Mouse (Mus musculus) forebrain, postnatal 0 days (tissue): ENCODE data around the gene Fabp6. TPM values are rescaled to one million over a fixed set of nuclear protein-coding genes. Genes with fewer than 3 reads are reported as not detected.

ENCODE experiments used
- ATAC-seq: fragments of 200-750 bp; cut with Nextera tagmentation; 2 replicates; pipeline ENCODE4 v1.8.0; 2017; ENCODE audit warnings: mild to moderate bottlenecking, moderate library complexity
- DNase-seq: peaks from one replicate; pipeline ENCODE4 v3.0.0-alpha.2; 2015
- H3K27ac ChIP-seq: fragments of 300-500 bp; sonication (generic); 2 replicates; pipeline ENCODE4 v1.5.1; 2014; ENCODE audit warnings: low read depth, mild to moderate bottlenecking, antibody characterized with exemption, low read length, moderate library complexity, mixed read lengths
- H3K27me3 ChIP-seq: fragments of 300-500 bp; sonication (generic); 2 replicates; pipeline ENCODE4 v1.6.1; 2014; ENCODE audit warnings: mild to moderate bottlenecking, low read length, mixed read lengths; ENCODE audit not compliant: insufficient read depth
- H3K36me3 ChIP-seq: fragments of 300-500 bp; sonication (generic); 2 replicates; pipeline ENCODE4 v1.6.1; 2014; ENCODE audit warnings: mild to moderate bottlenecking, moderate library complexity; ENCODE audit not compliant: insufficient read depth
- H3K4me1 ChIP-seq: fragments of 300-500 bp; sonication (generic); 2 replicates; pipeline ENCODE4 v1.6.1; 2014; ENCODE audit warnings: antibody characterized with exemption; ENCODE audit not compliant: insufficient read depth
- H3K4me2 ChIP-seq: fragments of 300-500 bp; sonication (generic); 2 replicates; pipeline ENCODE4 v1.6.1; 2014; ENCODE audit warnings: low read depth, mild to moderate bottlenecking, moderate library complexity
- H3K4me3 ChIP-seq: fragments of 300-500 bp; sonication (generic); 2 replicates; pipeline ENCODE4 v1.5.1; 2014; ENCODE audit warnings: low read depth, low read length, mixed read lengths
- H3K9ac ChIP-seq: fragments of 300-500 bp; sonication (generic); 2 replicates; pipeline ENCODE4 v1.6.1; 2014; ENCODE audit warnings: mild to moderate bottlenecking
- H3K9me3 ChIP-seq: fragments of 300-500 bp; sonication (generic); 2 replicates; pipeline ENCODE4 v1.6.1; 2016; ENCODE audit warnings: low read length
- CTCF ChIP-seq: sonication (generic); IDR thresholded peaks from 2 replicates; pipeline ENCODE4 v1.5.1; 2016; ENCODE audit warnings: antibody characterized with exemption, control low read depth, low read depth
- WGBS: fragments of 180-500 bp; shearing (Covaris S2); extraction: QIAGEN DNeasy Blood & Tissue Kit; methylation state at CpG from one replicate; pipeline ENCODE4 v1.1.7; 2014; 5-methylcytosine and 5-hydroxymethylcytosine counted together
- polyA plus RNA-seq: library from polyadenylated mRNA; unstranded; fragments of >200 nt; fragmentation: Nextera tagmentation; extraction: Ambion mirVana; gene quantifications from 2 replicates; pipeline ENCODE4 v1.2.1, GENCODE M21; 2015
- total RNA-seq: library from RNA; depleted of rRNA; stranded (reverse); fragments of >200 nt; gene quantifications from 2 replicates; pipeline ENCODE4 v1.2.3, GENCODE M21; 2014

Gene Fabp6
- total and polyA plus RNA-seq, 2 experiments from 2014 or later, result not detected

DNA sequence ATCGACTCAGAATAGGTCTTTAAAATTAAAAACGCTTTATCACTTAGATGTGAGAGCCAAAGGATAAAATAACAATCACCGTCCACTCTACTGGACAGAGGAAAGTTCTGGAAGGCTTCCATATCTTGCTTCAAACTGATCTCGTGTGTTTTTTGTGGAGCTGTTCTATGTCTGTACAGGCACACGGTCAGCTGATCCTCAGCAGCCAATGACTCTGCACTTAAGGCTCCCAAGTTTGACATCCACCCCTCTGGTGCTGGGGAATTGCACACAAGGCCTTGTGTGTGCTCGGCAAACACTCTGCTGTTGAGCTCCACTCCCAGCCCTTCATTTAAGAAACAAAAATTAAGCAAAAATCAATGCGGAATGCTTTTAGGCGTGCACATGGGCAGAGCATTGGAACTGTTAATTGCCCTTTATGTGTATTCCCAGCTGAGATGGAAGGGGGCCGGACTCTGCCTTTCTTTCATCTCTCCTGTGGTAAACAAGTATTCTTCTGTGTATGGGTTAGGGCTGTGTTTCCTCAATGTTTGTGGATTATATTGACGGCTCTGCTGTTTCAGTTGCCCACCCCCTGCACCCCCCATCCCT is 37.6 kb downstream of the Fabp6 start:
- no peak for TF ChIP-seq CTCF
- Histone ChIP-seq H3K4me2 (no peak overlapping the region), H3K9me3 (no peaks in the 10 kb centered on the region), H3K4me1 (peaks cover 11% of the 10 kb centered on the region; the same call in 1 of the 2 replicates), H3K27me3 (no peaks in the 10 kb centered on the region), H3K27ac (no peak overlapping the region), H3K9ac (no peak overlapping the region), H3K36me3 (no peaks in the 10 kb centered on the region), H3K4me3 (no peak overlapping the region)
- WGBS, result 36% methylated on average over 10 of the region's 10 CpGs
- DNase-seq, result peak; percentile 40
- peak; percentile 88 for ATAC-seq

DNA sequence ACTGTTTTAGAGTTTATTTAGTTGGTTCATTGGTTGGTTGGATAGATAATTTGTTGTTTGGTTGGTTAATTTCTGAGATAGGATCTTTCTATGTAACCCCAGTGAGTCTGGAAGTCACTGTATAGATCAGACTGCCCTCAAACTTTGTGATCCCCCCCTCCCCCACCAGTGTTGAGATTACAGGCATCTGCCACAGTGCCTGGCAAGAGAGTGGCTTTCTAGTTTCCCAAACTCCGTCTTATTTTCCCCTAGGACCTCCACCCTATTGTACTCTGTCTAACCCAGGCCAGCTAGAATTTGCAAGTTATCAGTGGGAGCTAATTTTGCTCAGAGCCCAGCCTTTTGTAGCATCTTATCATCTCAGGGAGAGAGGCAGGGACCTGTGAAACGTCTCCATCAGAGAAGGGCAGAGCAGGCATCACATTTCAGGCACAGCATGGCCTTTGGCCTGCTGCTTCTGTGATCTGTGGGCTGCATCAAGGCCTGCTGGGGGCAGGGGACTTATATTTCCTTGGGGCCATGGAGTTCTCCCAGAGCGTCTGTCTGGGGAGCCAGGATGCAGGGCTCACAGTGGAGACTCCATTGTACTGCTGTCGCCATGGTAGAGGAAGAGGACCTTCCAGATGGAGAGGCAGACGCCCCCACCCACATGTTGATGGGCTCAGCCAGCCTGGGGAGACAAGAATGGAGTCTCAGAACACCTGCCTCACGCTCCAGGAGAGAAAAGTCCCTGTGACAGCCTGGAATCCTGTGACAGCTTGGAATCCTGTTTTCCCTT is 41.6 kb downstream of the Fabp6 start:
- H3K4me2 ChIP-seq, result no peak overlapping the region
- ATAC-seq (no peak), DNase-seq (no peak)
- no peak for TF ChIP-seq CTCF
- no peaks in the 10 kb centered on the region for H3K4me1 ChIP-seq
- no peaks in the 10 kb centered on the region for H3K27me3 ChIP-seq
- 9% methylated on average over 5 of the region's 6 CpGs for WGBS
- H3K36me3 ChIP-seq, result no peaks in the 10 kb centered on the region; the same call in 1 of the 2 replicates
- H3K9me3 ChIP-seq, result no peaks in the 10 kb centered on the region
- H3K27ac ChIP-seq, result no peak overlapping the region
- H3K9ac ChIP-seq, result no peak overlapping the region
- H3K4me3 ChIP-seq, result no peak overlapping the region

DNA sequence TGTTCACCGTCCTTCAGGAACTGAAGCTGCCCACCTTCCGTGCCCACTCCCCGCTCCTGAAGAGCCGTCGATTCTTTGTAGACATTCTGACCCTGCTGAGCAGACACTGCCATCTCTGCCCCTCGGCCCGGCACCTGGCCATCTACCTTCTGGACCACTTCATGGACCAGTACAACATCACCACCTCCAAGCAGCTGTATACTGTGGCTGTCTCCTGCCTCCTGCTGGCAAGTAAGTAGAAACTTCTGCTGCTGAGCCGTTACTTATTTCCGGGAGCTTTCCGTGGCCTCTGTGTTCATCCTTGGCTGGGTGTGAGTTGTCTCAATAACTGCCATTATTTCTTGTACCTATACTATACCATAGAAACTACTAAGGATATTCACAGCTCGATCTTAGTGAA is 44.8 kb downstream of the Fabp6 start:
- no peak for ATAC-seq
- no peak overlapping the region for H3K9ac ChIP-seq
- no peak overlapping the region for H3K4me3 ChIP-seq
- H3K4me2 ChIP-seq, result no peak overlapping the region
- peak; percentile 23; the same call in 1 of the 2 replicates for TF ChIP-seq CTCF
- no peaks in the 10 kb centered on the region for H3K27me3 ChIP-seq
- 89% methylated on average over 11 of the region's 11 CpGs for WGBS
- no peak overlapping the region for H3K27ac ChIP-seq
- H3K4me1 ChIP-seq, result no peaks in the 10 kb centered on the region
- no peak for DNase-seq
- H3K9me3 ChIP-seq, result no peaks in the 10 kb centered on the region
- H3K36me3 ChIP-seq, result no peaks in the 10 kb centered on the region; the same call in 1 of the 2 replicates

DNA sequence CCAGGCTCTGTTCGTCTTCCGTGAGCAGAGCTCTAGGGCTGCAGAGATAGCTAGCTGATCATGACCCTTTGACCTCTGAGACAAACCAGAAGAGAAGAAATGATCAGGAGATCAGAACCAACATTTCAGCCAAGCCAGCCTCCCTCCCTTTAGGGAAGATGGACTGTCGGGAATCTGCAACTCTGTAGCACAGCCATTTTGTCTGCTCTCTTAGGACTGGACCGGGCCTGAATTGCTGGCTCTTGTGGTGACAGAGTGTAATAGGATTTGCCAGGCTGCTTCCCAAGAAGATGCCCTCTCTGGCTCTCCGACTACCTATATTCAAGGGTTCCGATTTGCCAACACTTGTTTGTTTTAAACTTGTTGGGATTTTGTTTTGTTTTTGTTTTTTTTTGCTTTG is 48.7 kb downstream of the Fabp6 start:
- H3K36me3 ChIP-seq, result no peaks in the 10 kb centered on the region; the same call in 1 of the 2 replicates
- H3K27ac ChIP-seq, result no peak overlapping the region
- ATAC-seq (no peak), DNase-seq (no peak)
- no peak overlapping the region for H3K9ac ChIP-seq
- TF ChIP-seq CTCF, result no peak
- no peaks in the 10 kb centered on the region for H3K9me3 ChIP-seq
- 77% methylated on average over 6 of the region's 6 CpGs for WGBS
- H3K4me2 ChIP-seq, result no peak overlapping the region
- H3K27me3 ChIP-seq, result no peaks in the 10 kb centered on the region
- no peak overlapping the region for H3K4me3 ChIP-seq
- H3K4me1 ChIP-seq, result 0 out of 2 replicates have a peak, but pooled peaks cover 5% of the 10 kb centered on the region

DNA sequence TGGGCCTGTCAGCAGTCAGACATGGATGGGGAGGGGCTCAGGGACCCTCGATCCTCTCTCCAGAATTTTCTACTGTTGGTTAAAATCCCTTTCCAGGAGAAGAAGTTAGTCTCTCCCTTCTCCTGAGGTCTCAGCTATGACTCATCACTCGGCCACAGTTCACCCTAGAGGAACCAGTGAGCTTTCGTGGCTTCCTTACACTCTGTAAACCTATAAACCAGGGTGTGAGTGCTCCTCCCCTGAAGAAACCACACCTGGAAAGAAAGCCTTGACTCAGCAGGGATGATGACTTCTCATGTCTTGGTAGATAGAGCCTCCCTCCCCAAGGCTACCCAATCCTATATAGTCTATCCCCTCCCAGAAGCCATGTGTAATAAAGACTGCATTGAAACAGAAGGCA is 49.6 kb downstream of the Fabp6 start:
- Histone ChIP-seq H3K9me3 (no peaks in the 10 kb centered on the region), H3K4me2 (no peak overlapping the region), H3K4me1 (0 out of 2 replicates have a peak, but pooled peaks cover 5% of the 10 kb centered on the region), H3K4me3 (no peak overlapping the region), H3K27me3 (no peaks in the 10 kb centered on the region), H3K36me3 (no peaks in the 10 kb centered on the region), H3K9ac (no peak overlapping the region), H3K27ac (no peak overlapping the region)
- no peak for TF ChIP-seq CTCF
- WGBS, result 94% methylated on average over 3 of the region's 3 CpGs
- DNase-seq (no peak), ATAC-seq (no peak)

DNA sequence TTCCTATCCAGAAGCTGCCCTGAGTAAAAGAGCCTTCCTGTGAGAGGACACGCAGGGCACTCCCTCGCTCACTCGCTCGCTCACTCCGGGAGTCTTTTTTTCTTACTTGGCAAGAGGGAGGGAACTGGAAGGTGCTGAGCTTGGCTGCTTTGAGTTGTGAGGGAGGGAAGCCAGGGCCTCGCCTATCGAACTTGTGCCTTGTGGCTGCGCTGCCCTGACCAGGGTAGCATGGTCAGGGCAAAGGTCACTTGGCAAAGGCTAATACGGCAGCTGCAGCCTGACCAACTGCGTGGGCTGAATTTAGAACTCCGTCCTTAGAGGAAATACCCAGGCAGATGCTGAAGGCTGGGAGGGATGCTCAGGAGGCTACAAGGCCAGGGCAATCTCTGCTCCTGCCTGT is 51.6 kb downstream of the Fabp6 start:
- no peaks in the 10 kb centered on the region for H3K9me3 ChIP-seq
- H3K4me1 ChIP-seq, result 0 out of 2 replicates have a peak, but pooled peaks cover 5% of the 10 kb centered on the region
- 39% methylated on average over 11 of the region's 11 CpGs for WGBS
- no peak overlapping the region for H3K27ac ChIP-seq
- TF ChIP-seq CTCF, result no peak
- H3K36me3 ChIP-seq, result no peaks in the 10 kb centered on the region
- DNase-seq (no peak), ATAC-seq (no peak)
- H3K27me3 ChIP-seq, result no peaks in the 10 kb centered on the region
- H3K9ac ChIP-seq, result no peak overlapping the region
- no peak overlapping the region for H3K4me3 ChIP-seq
- no peak overlapping the region for H3K4me2 ChIP-seq
